Mouse (Mus musculus): Measurements from ENCODE around the gene Prkcsh.

GRCm38 (mm10) chr9:22050351-22050889 lies 47.8 kb downstream of the Prkcsh start:
- no peak for TF ChIP-seq CTCF (IDR thresholded peaks at IDR 0.05; ENCODE audit: control insufficient read depth, insufficient read depth, low read length)
- no peak for TF ChIP-seq POLR2A (IDR thresholded peaks at IDR 0.05; ENCODE audit: borderline replicate concordance, control insufficient read depth, low read depth, low read length)
